Mouse (Mus musculus) cerebellum, postnatal 10 days (tissue): Measurements from ENCODE around the gene Mpz.
"Not testable (repeated sequence)": the region's sequence is repeated elsewhere in the genome, so short reads cannot be mapped to it uniquely, and the experiment has no call there.

ENCODE experiments used
- DNase-seq, 2 experiments: peaks; one replicate each; pipeline ENCODE4 v3.0.0; 2021; ENCODE audit warnings: mixed read lengths in 2 of 2

Mpz gene

GRCm38 (mm10) chr1:171130971-171131370, 19.5 kb upstream of the Mpz start:
- DNase-seq: no peak

- DNase-seq: no peak
Observed at GRCm38 (mm10) chr1:171135600-171135999, 14.9 kb upstream of the Mpz start.

GRCm38 (mm10) chr1:171137486-171138155, 12.9 kb upstream of the Mpz start:
- not testable (repeated sequence) for DNase-seq

- not testable (repeated sequence) for DNase-seq
Observed at GRCm38 (mm10) chr1:171142981-171143380, 7.5 kb upstream of the Mpz start.

GRCm38 (mm10) chr1:171150838-171151391, 404 bp downstream of the Mpz start:
- peak; percentile 55 to 64 for DNase-seq

GRCm38 (mm10) chr1:171151966-171152365, 1.5 kb downstream of the Mpz start:
- peak; percentile 20 to 21 for DNase-seq

- no peak for DNase-seq
Observed at GRCm38 (mm10) chr1:171156644-171157043, 6.1 kb downstream of the Mpz start.

GRCm38 (mm10) chr1:171157965-171158364, 7.5 kb downstream of the Mpz start:
- DNase-seq: no peak

- peak in 1 of 2 experiments; percentile 9 for DNase-seq
Observed at GRCm38 (mm10) chr1:171159485-171159975, 9.0 kb downstream of the Mpz start.

GRCm38 (mm10) chr1:171162526-171162925, 12.0 kb downstream of the Mpz start:
- no peak for DNase-seq

GRCm38 (mm10) chr1:171164258-171164657, 13.7 kb downstream of the Mpz start:
- DNase-seq: no peak

GRCm38 (mm10) chr1:171165629-171166345, 15.3 kb downstream of the Mpz start:
- no peak for DNase-seq

GRCm38 (mm10) chr1:171168906-171169305, 18.4 kb downstream of the Mpz start:
- no peak for DNase-seq

GRCm38 (mm10) chr1:171169913-171170312, 19.4 kb downstream of the Mpz start:
- no peak for DNase-seq

GRCm38 (mm10) chr1:171171138-171171537, 20.6 kb downstream of the Mpz start:
- DNase-seq: no peak

- DNase-seq: no peak
Observed at GRCm38 (mm10) chr1:171172779-171173178, 22.3 kb downstream of the Mpz start.

GRCm38 (mm10) chr1:171179487-171180171, 29.1 kb downstream of the Mpz start:
- no peak for DNase-seq

GRCm38 (mm10) chr1:171183025-171183424, 32.5 kb downstream of the Mpz start:
- DNase-seq: no peak

- DNase-seq: no peak
Observed at GRCm38 (mm10) chr1:171183620-171184019, 33.1 kb downstream of the Mpz start.

GRCm38 (mm10) chr1:171184314-171184713, 33.8 kb downstream of the Mpz start:
- DNase-seq: no peak

GRCm38 (mm10) chr1:171185655-171186054, 35.1 kb downstream of the Mpz start:
- DNase-seq: no peak

GRCm38 (mm10) chr1:171187851-171188700, 37.6 kb downstream of the Mpz start:
- DNase-seq: no peak
